In genomic region chr5:99753368-99753767, GRCm38 (mm10) we compare ENCODE assay signal across 11 mouse cellular contexts. TPM values are rescaled to one million over a fixed set of nuclear protein-coding genes. Genes with fewer than 3 reads are reported as not detected.
DNase-seq lines count a peak whose midpoint lies in the region; ATAC-seq lines count a peak whose summit lies in the region.
"Had no signal": no experiment of that assay in that cellular context is flagged by ENCODE, and none has a peak within 500 bp of the region (broad histone marks: within the 10 kb centered on the region; RNA-seq: fewer than 3 reads in every experiment).

No protein-coding gene starts in this region.

- H3K4me2 ChIP-seq in midbrain, embryonic 14.5 days (ENCODE audit: low read length), result peak overlapping the region; percentile 9; the same call in 1 of the 2 replicates

- peak; percentile 32 for DNase-seq in midbrain, embryonic 14.5 days
- no peak for DNase-seq in midbrain, embryonic 10.5 days (ENCODE audit: low spot score)
- DNase-seq in frontal cortex, postnatal 36 days (ENCODE audit: low spot score in 2 of 2), result peak; percentile 22 to 59
- DNase-seq in left cerebral cortex, postnatal 14 days (ENCODE audit: low spot score in 2 of 2), result peak; percentile 43 to 66
- DNase-seq in right cerebral cortex, postnatal 4 days, result peak; percentile 34
- DNase-seq in adrenal gland, postnatal 4 days (ENCODE audit: low spot score in 2 of 2), result no peak
- DNase-seq in kidney, adult 8-10 months, result no peak
- DNase-seq: gastrocnemius, postnatal 10 days; heart, postnatal 36 days; thymus, postnatal 14 days had no signal

- 55% methylated on average over 13 of the region's 13 CpGs for WGBS in midbrain, embryonic 14.5 days
- WGBS in midbrain, embryonic 10.5 days, result 77% methylated on average over 13 of the region's 13 CpGs

- no peak overlapping the region for H3K9ac ChIP-seq in midbrain, embryonic 14.5 days (replicated peaks; ENCODE audit: low read length)

- no peak overlapping the region for H3K27ac ChIP-seq in midbrain, embryonic 14.5 days (replicated peaks; ENCODE audit: low read depth, low read length)
- no peak overlapping the region for H3K27ac ChIP-seq in midbrain, embryonic 10.5 days (replicated peaks)
- H3K27ac ChIP-seq: embryonic facial prominence, embryonic 10.5 days had no signal

- no peaks in the 10 kb centered on the region for H3K9me3 ChIP-seq in midbrain, embryonic 14.5 days (ENCODE audit: control insufficient read depth, low read length)
- no peaks in the 10 kb centered on the region for H3K9me3 ChIP-seq in midbrain, embryonic 10.5 days (replicated peaks)
- H3K9me3 ChIP-seq: embryonic facial prominence, embryonic 10.5 days had no signal

- peaks cover 11% of the 10 kb centered on the region; the same call in 1 of the 2 replicates for H3K4me1 ChIP-seq in midbrain, embryonic 14.5 days (ENCODE audit: control insufficient read depth, insufficient read depth, low read length)
- no peaks in the 10 kb centered on the region for H3K4me1 ChIP-seq in midbrain, embryonic 10.5 days
- H3K4me1 ChIP-seq: embryonic facial prominence, embryonic 10.5 days had no signal

- H3K27me3 ChIP-seq in midbrain, embryonic 14.5 days (ENCODE audit: control insufficient read depth, insufficient read depth, low read length), result no peaks in the 10 kb centered on the region
- H3K27me3 ChIP-seq in midbrain, embryonic 10.5 days (ENCODE audit: low read depth, poor library complexity, severe bottlenecking), result no peaks in the 10 kb centered on the region

- intact Hi-C loops in left cerebral cortex, postnatal 14 days (cut with DNase I), result no loop called here

- H3K4me3 ChIP-seq in midbrain, embryonic 14.5 days (replicated peaks; ENCODE audit: low read depth, low read length), result no peak overlapping the region
- H3K4me3 ChIP-seq in midbrain, embryonic 10.5 days, result no peak overlapping the region
- H3K4me3 ChIP-seq: embryonic facial prominence, embryonic 10.5 days had no signal

- no peaks in the 10 kb centered on the region for H3K36me3 ChIP-seq in midbrain, embryonic 14.5 days (ENCODE audit: control insufficient read depth, insufficient read depth, low read length)
- no peaks in the 10 kb centered on the region for H3K36me3 ChIP-seq in midbrain, embryonic 10.5 days
- H3K36me3 ChIP-seq: embryonic facial prominence, embryonic 10.5 days had no signal

- ATAC-seq in midbrain, embryonic 14.5 days (ENCODE audit: low FRiP score, low TSS enrichment), result no peak

RNA-seq across cellular contexts. Expression of gene Rasgef1b, which starts 24.5 kb away (rescaled TPM):
- polyA plus RNA-seq in midbrain, embryonic 14.5 days (2014; fragmentation: Nextera tagmentation; extraction: Ambion mirVana), result 59.5 and 75.6 TPM in 2 replicates
- polyA plus RNA-seq in midbrain, embryonic 10.5 days (2016; fragmentation: Nextera tagmentation; extraction: Ambion mirVana), result 9.0 and 15.4 TPM in 2 replicates
- 10 to 100 TPM; 66.9 to 68.5 TPM for total RNA-seq in left cerebral cortex, postnatal 14 days (2021)
- total RNA-seq in adrenal gland, postnatal 4 days (2021), result 10 to 100 TPM in 1 of 2 experiments, 1 to 10 TPM in 1; 9.1 to 10.1 TPM

Comparison
In these comparisons a context has a peak if more than half of its experiments do, and no peak if none do; other contexts are left out.
1. DNase-seq: peak in midbrain, embryonic 14.5 days (single experiment), frontal cortex, postnatal 36 days (2 of 2), left cerebral cortex, postnatal 14 days (2 of 2) and right cerebral cortex, postnatal 4 days (single experiment); none in midbrain, embryonic 10.5 days (single experiment), adrenal gland, postnatal 4 days (0 of 2) and kidney, adult 8-10 months (0 of 2).
2. RNA of gene Rasgef1b, which starts 24.5 kb away (total RNA-seq): 66.9 to 68.5 TPM in left cerebral cortex, postnatal 14 days; 9.1 to 10.1 TPM in adrenal gland, postnatal 4 days; every median in the first group is over 4 times any median in the second.